Mouse (Mus musculus): ENCODE measurements around the gene Mab21l3. TPM values are rescaled to one million over a fixed set of nuclear protein-coding genes. Genes with fewer than 3 reads are reported as not detected.

Gene Mab21l3
- polyA plus RNA-seq, 1 experiment: 0.35 TPM

- Histone ChIP-seq H3K27ac (ENCODE audit: insufficient read depth, low read depth, low read length) (0 out of 2 replicates have a peak overlapping the region, but pooled peaks have one; percentile 39), H3K36me3 (ENCODE audit: control insufficient read depth, insufficient read depth, low read length) (no peaks in the 10 kb centered on the region), H3K4me1 (ENCODE audit: control insufficient read depth, insufficient read depth, insufficient read length, low read length) (peaks cover 46% of the 10 kb centered on the region), H3K4me3 (ENCODE audit: low read depth, low read length) (no peak overlapping the region), H3K27me3 (ENCODE audit: control insufficient read depth, insufficient read depth, low read length) (no peaks in the 10 kb centered on the region)
- TF ChIP-seq POLR2A (IDR thresholded peaks at IDR 0.05; ENCODE audit: low read depth, low read length): no peak
- no peak for TF ChIP-seq CTCF (IDR thresholded peaks at IDR 0.05; ENCODE audit: extremely low read depth, insufficient read length, insufficient replicate concordance, low read depth, low read length)
- 41% methylated on average over 15 of the region's 15 CpGs for WGBS
Observed at GRCm38 (mm10) chr3:101797830-101798709, 50.7 kb downstream of the Mab21l3 start.

- TF ChIP-seq POLR2A (IDR thresholded peaks at IDR 0.05; ENCODE audit: low read depth, low read length) (no peak), CTCF (IDR thresholded peaks at IDR 0.05; ENCODE audit: extremely low read depth, insufficient read length, insufficient replicate concordance, low read depth, low read length) (no peak)
- H3K27ac ChIP-seq (ENCODE audit: insufficient read depth, low read depth, low read length): peak overlapping the region; percentile 50
- H3K36me3 ChIP-seq (ENCODE audit: control insufficient read depth, insufficient read depth, low read length): no peaks in the 10 kb centered on the region
- 16% methylated on average over 7 of the region's 7 CpGs for WGBS
- H3K27me3 ChIP-seq (ENCODE audit: control insufficient read depth, insufficient read depth, low read length): no peaks in the 10 kb centered on the region
- no peak overlapping the region for H3K4me3 ChIP-seq (ENCODE audit: low read depth, low read length)
- peaks cover 37% of the 10 kb centered on the region for H3K4me1 ChIP-seq (ENCODE audit: control insufficient read depth, insufficient read depth, insufficient read length, low read length)
Observed at GRCm38 (mm10) chr3:101796212-101796611, 52.5 kb downstream of the Mab21l3 start.

- no peak overlapping the region for H3K4me3 ChIP-seq (ENCODE audit: low read depth, low read length)
- H3K27ac ChIP-seq (ENCODE audit: insufficient read depth, low read depth, low read length): peak overlapping the region; percentile 50; the same call in 1 of the 2 replicates
- H3K36me3 ChIP-seq (ENCODE audit: control insufficient read depth, insufficient read depth, low read length): no peaks in the 10 kb centered on the region
- no peaks in the 10 kb centered on the region for H3K27me3 ChIP-seq (ENCODE audit: control insufficient read depth, insufficient read depth, low read length)
- 71% methylated on average over 15 of the region's 15 CpGs for WGBS
- H3K4me1 ChIP-seq (ENCODE audit: control insufficient read depth, insufficient read depth, insufficient read length, low read length): peaks cover 36% of the 10 kb centered on the region
- TF ChIP-seq CTCF (IDR thresholded peaks at IDR 0.05; ENCODE audit: extremely low read depth, insufficient read length, insufficient replicate concordance, low read depth, low read length): peak; percentile 66; the same call in 1 of the 2 replicates
- TF ChIP-seq POLR2A (IDR thresholded peaks at IDR 0.05; ENCODE audit: low read depth, low read length): no peak
Observed at GRCm38 (mm10) chr3:101795387-101796039, 53.2 kb downstream of the Mab21l3 start.

- Histone ChIP-seq H3K27me3 (ENCODE audit: control insufficient read depth, insufficient read depth, low read length) (no peaks in the 10 kb centered on the region), H3K4me1 (ENCODE audit: control insufficient read depth, insufficient read depth, insufficient read length, low read length) (peaks cover 30% of the 10 kb centered on the region), H3K27ac (ENCODE audit: insufficient read depth, low read depth, low read length) (no peak overlapping the region), H3K36me3 (ENCODE audit: control insufficient read depth, insufficient read depth, low read length) (no peaks in the 10 kb centered on the region), H3K4me3 (ENCODE audit: low read depth, low read length) (no peak overlapping the region)
- WGBS: 91% methylated on average over 9 of the region's 9 CpGs
- TF ChIP-seq CTCF (IDR thresholded peaks at IDR 0.05; ENCODE audit: extremely low read depth, insufficient read length, insufficient replicate concordance, low read depth, low read length) (no peak), POLR2A (IDR thresholded peaks at IDR 0.05; ENCODE audit: low read depth, low read length) (no peak)
Observed at GRCm38 (mm10) chr3:101794666-101795065, 54.1 kb downstream of the Mab21l3 start.

- Histone ChIP-seq H3K27ac (ENCODE audit: insufficient read depth, low read depth, low read length) (no peak overlapping the region), H3K36me3 (ENCODE audit: control insufficient read depth, insufficient read depth, low read length) (no peaks in the 10 kb centered on the region), H3K4me1 (ENCODE audit: control insufficient read depth, insufficient read depth, insufficient read length, low read length) (peaks cover 25% of the 10 kb centered on the region), H3K27me3 (ENCODE audit: control insufficient read depth, insufficient read depth, low read length) (no peaks in the 10 kb centered on the region), H3K4me3 (ENCODE audit: low read depth, low read length) (no peak overlapping the region)
- WGBS: 87% methylated on average over 5 of the region's 5 CpGs
- TF ChIP-seq CTCF (IDR thresholded peaks at IDR 0.05; ENCODE audit: extremely low read depth, insufficient read length, insufficient replicate concordance, low read depth, low read length) (no peak), POLR2A (IDR thresholded peaks at IDR 0.05; ENCODE audit: low read depth, low read length) (no peak)
Observed at GRCm38 (mm10) chr3:101794026-101794425, 54.7 kb downstream of the Mab21l3 start.

- no peaks in the 10 kb centered on the region for H3K27me3 ChIP-seq (ENCODE audit: control insufficient read depth, insufficient read depth, low read length)
- no peak for TF ChIP-seq POLR2A (IDR thresholded peaks at IDR 0.05; ENCODE audit: low read depth, low read length)
- WGBS: 75% methylated on average over 4 of the region's 4 CpGs
- no peak overlapping the region for H3K27ac ChIP-seq (ENCODE audit: insufficient read depth, low read depth, low read length)
- no peaks in the 10 kb centered on the region for H3K36me3 ChIP-seq (ENCODE audit: control insufficient read depth, insufficient read depth, low read length)
- no peak overlapping the region for H3K4me3 ChIP-seq (ENCODE audit: low read depth, low read length)
- H3K4me1 ChIP-seq (ENCODE audit: control insufficient read depth, insufficient read depth, insufficient read length, low read length): peaks cover 11% of the 10 kb centered on the region
Observed at GRCm38 (mm10) chr3:101792191-101792590, 56.6 kb downstream of the Mab21l3 start.

- Histone ChIP-seq H3K36me3 (ENCODE audit: control insufficient read depth, insufficient read depth, low read length) (no peaks in the 10 kb centered on the region), H3K27me3 (ENCODE audit: control insufficient read depth, insufficient read depth, low read length) (no peaks in the 10 kb centered on the region), H3K4me1 (ENCODE audit: control insufficient read depth, insufficient read depth, insufficient read length, low read length) (peaks cover 16% of the 10 kb centered on the region), H3K27ac (ENCODE audit: insufficient read depth, low read depth, low read length) (peak overlapping the region; percentile 74), H3K4me3 (ENCODE audit: low read depth, low read length) (no peak overlapping the region)
- 37% methylated on average over 10 of the region's 10 CpGs for WGBS
- TF ChIP-seq CTCF (IDR thresholded peaks at IDR 0.05; ENCODE audit: extremely low read depth, insufficient read length, insufficient replicate concordance, low read depth, low read length) (no peak), POLR2A (IDR thresholded peaks at IDR 0.05; ENCODE audit: low read depth, low read length) (no peak)
Observed at GRCm38 (mm10) chr3:101784768-101785424, 63.9 kb downstream of the Mab21l3 start.
